Comparison of ENCODE assay signal across 8 mouse cellular contexts in genomic region chr11:72960723-72961071, GRCm38 (mm10). TPM values are rescaled to one million over a fixed set of nuclear protein-coding genes. Genes with fewer than 3 reads are reported as not detected.
DNase-seq lines count a peak whose midpoint lies in the region; ATAC-seq and TF ChIP-seq lines count a peak whose summit lies in the region.

No protein-coding gene starts in this region.

- peaks cover 5% of the 10 kb centered on the region for H3K27me3 ChIP-seq in kidney, postnatal 0 days (ENCODE audit: insufficient read depth, low read length)
- H3K27me3 ChIP-seq in embryonic facial prominence, embryonic 12.5 days = peaks cover 49% of the 10 kb centered on the region
- H3K27me3 ChIP-seq in intestine, embryonic 16.5 days (replicated peaks; ENCODE audit: control insufficient read depth, insufficient read depth, low read length) = peaks cover 5% of the 10 kb centered on the region; the same call in 1 of the 2 replicates
- peaks cover 35% of the 10 kb centered on the region for H3K27me3 ChIP-seq in midbrain, postnatal 0 days (ENCODE audit: insufficient read depth, low read length)

- no peaks in the 10 kb centered on the region for H3K9me3 ChIP-seq in kidney, postnatal 0 days (replicated peaks; ENCODE audit: low read length)
- no peaks in the 10 kb centered on the region for H3K9me3 ChIP-seq in embryonic facial prominence, embryonic 12.5 days
- no peaks in the 10 kb centered on the region for H3K9me3 ChIP-seq in intestine, embryonic 16.5 days (ENCODE audit: control insufficient read depth, low read length)
- H3K9me3 ChIP-seq in midbrain, postnatal 0 days (ENCODE audit: low read length) = no peaks in the 10 kb centered on the region

- H3K9ac ChIP-seq in kidney, postnatal 0 days (ENCODE audit: low read depth, low read length) = no peak overlapping the region
- no peak overlapping the region for H3K9ac ChIP-seq in embryonic facial prominence, embryonic 12.5 days
- H3K9ac ChIP-seq in intestine, embryonic 16.5 days (ENCODE audit: low read depth, low read length) = peak overlapping the region; percentile 62
- no peak overlapping the region for H3K9ac ChIP-seq in midbrain, postnatal 0 days (replicated peaks; ENCODE audit: low read length, poor library complexity, severe bottlenecking)

- no peak for TF ChIP-seq CTCF in kidney, postnatal 0 days (IDR thresholded peaks at IDR 0.05; ENCODE audit: low read depth)
- TF ChIP-seq CTCF in midbrain, postnatal 0 days (IDR thresholded peaks at IDR 0.05) = no peak

- no peak for ATAC-seq in kidney, postnatal 0 days (replicated peaks; ENCODE audit: low FRiP score, low read depth)
- ATAC-seq in embryonic facial prominence, embryonic 12.5 days (ENCODE audit: insufficient number of reproducible peaks, insufficient read depth, low FRiP score, low TSS enrichment) = no peak
- no peak for ATAC-seq in intestine, embryonic 16.5 days
- no peak for ATAC-seq in midbrain, postnatal 0 days (ENCODE audit: low FRiP score)

- H3K27ac ChIP-seq in kidney, postnatal 0 days = no peak overlapping the region
- H3K27ac ChIP-seq in embryonic facial prominence, embryonic 12.5 days = no peak overlapping the region
- H3K27ac ChIP-seq in intestine, embryonic 16.5 days (ENCODE audit: low read length) = no peak overlapping the region
- H3K27ac ChIP-seq in midbrain, postnatal 0 days (ENCODE audit: low read depth, low read length) = no peak overlapping the region

- WGBS in kidney, postnatal 0 days = 8% methylated on average over 15 of the region's 15 CpGs
- WGBS in embryonic facial prominence, embryonic 12.5 days = 1% methylated on average over 15 of the region's 15 CpGs
- 12% methylated on average over 15 of the region's 15 CpGs for WGBS in intestine, embryonic 16.5 days
- WGBS in midbrain, postnatal 0 days = 6% methylated on average over 15 of the region's 15 CpGs

- DNase-seq in kidney, postnatal 0 days (ENCODE audit: low spot score) = no peak
- DNase-seq in kidney, adult 8-10 months = no peak
- no peak for DNase-seq in midbrain, postnatal 0 days (ENCODE audit: low spot score)
- no peak for DNase-seq in cerebellum, postnatal 10 days
- no peak for DNase-seq in cerebellum, adult 18-20 months
- DNase-seq in left cerebral cortex, adult 18-20 months (ENCODE audit: low spot score in 2 of 2) = no peak

- no peaks in the 10 kb centered on the region for H3K36me3 ChIP-seq in kidney, postnatal 0 days (ENCODE audit: insufficient read depth, low read length)
- H3K36me3 ChIP-seq in embryonic facial prominence, embryonic 12.5 days = no peaks in the 10 kb centered on the region
- H3K36me3 ChIP-seq in intestine, embryonic 16.5 days (ENCODE audit: control insufficient read depth, insufficient read depth, low read length) = no peaks in the 10 kb centered on the region
- no peaks in the 10 kb centered on the region for H3K36me3 ChIP-seq in midbrain, postnatal 0 days (ENCODE audit: insufficient read depth, low read length)

- peak overlapping the region; percentile 32 for H3K4me3 ChIP-seq in kidney, postnatal 0 days (replicated peaks; ENCODE audit: low read depth, low read length)
- peak overlapping the region; percentile 37 for H3K4me3 ChIP-seq in embryonic facial prominence, embryonic 12.5 days
- peak overlapping the region; percentile 56 for H3K4me3 ChIP-seq in intestine, embryonic 16.5 days (ENCODE audit: low read length)
- peak overlapping the region; percentile 23 for H3K4me3 ChIP-seq in midbrain, postnatal 0 days (ENCODE audit: low read depth, low read length)

- peak overlapping the region; percentile 54 for H3K4me2 ChIP-seq in kidney, postnatal 0 days (ENCODE audit: low read length)
- H3K4me2 ChIP-seq in embryonic facial prominence, embryonic 12.5 days (replicated peaks) = peak overlapping the region; percentile 52
- H3K4me2 ChIP-seq in intestine, embryonic 16.5 days (ENCODE audit: low read depth, low read length) = peak overlapping the region; percentile 79
- H3K4me2 ChIP-seq in midbrain, postnatal 0 days (ENCODE audit: low read depth, low read length, poor library complexity, severe bottlenecking) = peak overlapping the region; percentile 41

- H3K4me1 ChIP-seq in kidney, postnatal 0 days (replicated peaks; ENCODE audit: insufficient read depth, low read length) = 0 out of 2 replicates have a peak, but pooled peaks cover 14% of the 10 kb centered on the region
- peaks cover 10% of the 10 kb centered on the region for H3K4me1 ChIP-seq in embryonic facial prominence, embryonic 12.5 days
- H3K4me1 ChIP-seq in intestine, embryonic 16.5 days (ENCODE audit: control insufficient read depth, insufficient read depth, low read length) = peaks cover 38% of the 10 kb centered on the region
- H3K4me1 ChIP-seq in midbrain, postnatal 0 days (ENCODE audit: insufficient read depth, low read length) = 0 out of 2 replicates have a peak, but pooled peaks cover 6% of the 10 kb centered on the region

RNA-seq across cellular contexts. Expression of gene Atp2a3, which starts 0.3 kb away (rescaled TPM):
- 9.9 and 10.0 TPM in 2 replicates for polyA plus RNA-seq in kidney, postnatal 0 days (2015; fragmentation: Nextera tagmentation; extraction: Ambion mirVana)
- 1.3 and 2.3 TPM in 2 replicates for polyA plus RNA-seq in embryonic facial prominence, embryonic 12.5 days (2016; fragmentation: Nextera tagmentation; extraction: Ambion mirVana)
- 28.1 and 28.8 TPM in 2 replicates for polyA plus RNA-seq in intestine, embryonic 16.5 days (2015; fragmentation: Nextera tagmentation; extraction: Ambion mirVana)
- total RNA-seq in midbrain, postnatal 0 days (2014; rRNA removed) = 2.5 and 3.6 TPM in 2 replicates
- polyA plus RNA-seq in midbrain, postnatal 0 days (2015; fragmentation: Nextera tagmentation; extraction: Ambion mirVana) = 2.3 and 2.7 TPM in 2 replicates
- total RNA-seq in left cerebral cortex, adult 18-20 months (2021) = 1 to 10 TPM; 6.6 to 8.5 TPM

RNA-seq across cellular contexts. Expression of gene P2rx1, which starts 38.2 kb away (rescaled TPM):
- polyA plus RNA-seq in kidney, postnatal 0 days (2015; fragmentation: Nextera tagmentation; extraction: Ambion mirVana) = 2.4 and 2.6 TPM in 2 replicates
- 0.98 and 1.0 TPM in 2 replicates for polyA plus RNA-seq in embryonic facial prominence, embryonic 12.5 days (2016; fragmentation: Nextera tagmentation; extraction: Ambion mirVana)
- 15.7 and 16.5 TPM in 2 replicates for polyA plus RNA-seq in intestine, embryonic 16.5 days (2015; fragmentation: Nextera tagmentation; extraction: Ambion mirVana)
- 0.42 and 0.55 TPM in 2 replicates for total RNA-seq in midbrain, postnatal 0 days (2014; rRNA removed)
- polyA plus RNA-seq in midbrain, postnatal 0 days (2015; fragmentation: Nextera tagmentation; extraction: Ambion mirVana) = 0.16 and 0.39 TPM in 2 replicates
- under 1 TPM; 0.26 to 0.47 TPM for total RNA-seq in left cerebral cortex, adult 18-20 months (2021)

RNA-seq across cellular contexts. Expression of gene Camkk1, which starts 58.1 kb away (rescaled TPM):
- 4.3 and 5.4 TPM in 2 replicates for polyA plus RNA-seq in kidney, postnatal 0 days (2015; fragmentation: Nextera tagmentation; extraction: Ambion mirVana)
- polyA plus RNA-seq in embryonic facial prominence, embryonic 12.5 days (2016; fragmentation: Nextera tagmentation; extraction: Ambion mirVana) = 10.6 and 11.0 TPM in 2 replicates
- 8.1 and 8.9 TPM in 2 replicates for polyA plus RNA-seq in intestine, embryonic 16.5 days (2015; fragmentation: Nextera tagmentation; extraction: Ambion mirVana)
- 26.7 and 28.6 TPM in 2 replicates for total RNA-seq in midbrain, postnatal 0 days (2014; rRNA removed)
- 27.7 and 30.2 TPM in 2 replicates for polyA plus RNA-seq in midbrain, postnatal 0 days (2015; fragmentation: Nextera tagmentation; extraction: Ambion mirVana)
- total RNA-seq in left cerebral cortex, adult 18-20 months (2021) = 100 to 1,000 TPM; 108 to 123 TPM
